Mouse (Mus musculus) heart, embryonic 12.5 days (tissue): ENCODE results near the gene Dennd6a. TPM values are rescaled to one million over a fixed set of nuclear protein-coding genes. Genes with fewer than 3 reads are reported as not detected.
"Not testable (repeated sequence)": the region's sequence is repeated elsewhere in the genome, so short reads cannot be mapped to it uniquely, and the experiment has no call there.

Experiments used
- ATAC-seq: fragments of 200-750 bp; cut with Nextera tagmentation; 2 replicates; pipeline ENCODE4 v1.8.0; 2017; ENCODE audit warnings: moderate TSS enrichment, moderate library complexity; ENCODE audit not compliant: insufficient number of reproducible peaks, low FRiP score
- H3K27ac ChIP-seq: fragments of 300-500 bp; sonication (generic); 2 replicates; pipeline ENCODE4 v1.5.1; 2016; ENCODE audit warnings: mild to moderate bottlenecking, moderate library complexity; ENCODE audit not compliant: poor library complexity, severe bottlenecking
- H3K27me3 ChIP-seq: fragments of 300-500 bp; sonication (generic); replicated peaks from 2 replicates; pipeline ENCODE4 v1.6.1; 2016; ENCODE audit warnings: mild to moderate bottlenecking, moderate library complexity
- H3K36me3 ChIP-seq: fragments of 300-500 bp; sonication (generic); 2 replicates; pipeline ENCODE4 v1.6.1; 2016; ENCODE audit warnings: mild to moderate bottlenecking, moderate library complexity
- H3K4me1 ChIP-seq: fragments of 300-500 bp; sonication (generic); replicated peaks from 2 replicates; pipeline ENCODE4 v1.6.1; 2016; ENCODE audit warnings: mild to moderate bottlenecking
- H3K4me2 ChIP-seq: fragments of 300-500 bp; sonication (generic); 2 replicates; pipeline ENCODE4 v1.6.1; 2016; ENCODE audit warnings: mild to moderate bottlenecking, moderate library complexity
- H3K4me3 ChIP-seq: fragments of 300-500 bp; sonication (generic); 2 replicates; pipeline ENCODE4 v1.5.1; 2016; ENCODE audit warnings: mild to moderate bottlenecking
- H3K9ac ChIP-seq: fragments of 300-500 bp; sonication (generic); 2 replicates; pipeline ENCODE4 v1.6.1; 2016; ENCODE audit warnings: mild to moderate bottlenecking, moderate library complexity
- H3K9me3 ChIP-seq: fragments of 300-500 bp; sonication (generic); replicated peaks from 2 replicates; pipeline ENCODE4 v1.6.1; 2016; ENCODE audit warnings: mild to moderate bottlenecking, moderate library complexity
- WGBS: fragments of 180-500 bp; shearing (Covaris S2); methylation state at CpG from one replicate; pipeline ENCODE4 v1.1.7; 2016; 5-methylcytosine and 5-hydroxymethylcytosine counted together
- microRNA-seq: library from miRNA; unstranded; fragments of <30 nt; microRNA quantifications from one replicate; pipeline ENCODE4, GENCODE M21; 2017
- polyA plus RNA-seq: library from polyadenylated mRNA; unstranded; fragments of >200 nt; fragmentation: Nextera tagmentation; extraction: Ambion mirVana; gene quantifications from 2 replicates; pipeline ENCODE4 v1.2.1, GENCODE M21; 2016

Gene Dennd6a
- polyA plus RNA-seq, 1 experiment from 2014 or later, result 27.5 TPM

DNA sequence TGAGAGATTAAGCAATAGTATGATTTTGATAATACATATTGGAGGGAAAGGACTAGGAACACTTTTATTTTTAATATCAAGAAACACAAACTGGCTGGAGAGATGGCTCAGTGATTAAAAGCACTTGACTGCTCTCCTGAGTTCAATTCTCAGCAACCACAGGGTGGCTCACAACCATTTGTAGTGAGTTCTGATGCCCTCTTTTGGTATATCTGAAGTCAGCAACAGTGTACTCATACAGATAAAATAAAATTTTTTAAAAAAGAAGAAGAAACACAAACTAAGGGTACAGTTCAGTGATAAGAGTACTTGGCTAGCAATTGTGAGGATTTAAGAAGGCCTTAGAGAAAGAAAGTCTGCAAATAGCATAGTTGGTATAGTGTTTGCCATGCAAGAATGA, 97.3 kb downstream of the Dennd6a start:
- ATAC-seq, result no peak
- Histone ChIP-seq H3K4me3 (no peak overlapping the region), H3K9ac (no peak overlapping the region), H3K36me3 (peaks cover 6% of the 10 kb centered on the region), H3K27me3 (no peaks in the 10 kb centered on the region), H3K4me1 (peaks cover 21% of the 10 kb centered on the region), H3K27ac (no peak overlapping the region), H3K9me3 (no peaks in the 10 kb centered on the region), H3K4me2 (no peak overlapping the region)

DNA sequence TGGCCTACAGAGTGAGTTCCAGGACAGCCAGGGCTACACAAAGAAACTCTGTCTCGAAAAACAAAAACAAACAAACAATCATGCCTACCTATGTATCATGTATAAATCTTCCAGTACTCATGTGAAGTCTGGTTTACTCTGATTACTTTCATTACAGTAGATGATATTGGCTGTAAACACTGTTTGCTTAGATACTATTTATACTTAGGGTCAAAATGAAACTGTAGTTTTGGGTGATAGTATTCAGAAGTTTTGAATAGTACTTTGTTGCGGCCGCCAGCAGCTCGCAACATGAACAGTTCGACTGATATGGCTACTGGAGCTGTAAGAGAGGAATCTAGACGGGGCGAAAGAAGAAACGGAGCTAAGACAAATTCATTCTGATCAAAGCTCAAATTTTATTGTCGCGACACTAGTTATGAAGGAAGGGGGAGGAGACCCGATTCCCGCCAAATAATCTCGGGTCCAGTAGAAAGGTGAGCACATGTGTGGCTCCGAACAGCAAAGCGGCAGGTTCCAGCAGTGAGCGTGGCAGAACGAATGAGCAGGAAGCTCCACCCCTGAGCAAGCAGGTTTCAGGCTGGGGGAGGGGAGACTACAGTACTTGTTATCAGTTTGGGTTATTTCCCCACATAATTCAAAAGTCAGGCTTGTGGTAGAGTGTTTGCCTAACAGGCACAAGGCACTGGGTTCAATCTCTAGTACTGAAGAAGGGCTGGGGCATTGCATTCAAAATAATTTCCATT, 98.4 kb downstream of the Dennd6a start:
- not testable (repeated sequence) for ATAC-seq, H3K4me3 ChIP-seq, H3K36me3 ChIP-seq, H3K9ac ChIP-seq, H3K27me3 ChIP-seq, H3K9me3 ChIP-seq, H3K27ac ChIP-seq
- 0 out of 2 replicates have a peak overlapping the region, but pooled peaks have one; percentile 10 for H3K4me2 ChIP-seq
- peaks cover 14% of the 10 kb centered on the region for H3K4me1 ChIP-seq
- WGBS, result 54% methylated on average over 17 of the region's 17 CpGs

DNA sequence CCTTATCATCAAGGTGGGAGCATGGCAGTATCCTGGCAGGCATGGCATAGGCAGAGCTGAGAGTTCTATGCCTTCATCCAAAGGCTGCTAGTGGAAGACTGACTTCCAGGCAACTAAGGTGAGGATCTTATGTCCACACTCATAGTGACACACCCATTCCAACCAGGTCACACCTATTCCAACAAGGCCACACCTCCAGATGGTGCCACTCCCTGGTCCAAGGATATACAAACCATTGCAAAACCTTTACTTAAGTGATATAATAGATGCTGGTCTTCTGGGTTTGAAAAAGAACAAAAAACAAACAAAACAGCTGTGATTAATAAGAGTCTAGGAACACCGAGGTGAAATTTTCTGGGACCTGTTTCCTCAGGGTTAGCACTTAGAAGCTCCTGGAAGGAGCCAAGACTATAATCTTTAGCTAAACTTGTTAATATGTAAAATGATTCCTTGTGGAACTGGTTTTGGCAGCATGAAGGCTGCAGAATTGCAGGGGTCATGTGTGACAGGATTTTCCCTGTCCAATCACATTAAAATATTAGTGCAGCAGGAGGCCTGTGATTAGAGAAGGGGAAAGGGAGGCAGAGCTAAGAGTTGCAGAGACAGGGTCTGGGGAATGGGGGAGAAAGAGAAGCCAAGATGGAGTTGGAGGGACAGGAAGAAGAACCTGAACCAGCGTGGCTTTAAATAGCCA, 101.0 kb downstream of the Dennd6a start:
- not testable (repeated sequence) for H3K4me2 ChIP-seq, H3K4me1 ChIP-seq, H3K27ac ChIP-seq, ATAC-seq, H3K9me3 ChIP-seq, H3K36me3 ChIP-seq, H3K9ac ChIP-seq, H3K4me3 ChIP-seq, H3K27me3 ChIP-seq
- WGBS, result 87% methylated on average over 2 of the region's 2 CpGs

DNA sequence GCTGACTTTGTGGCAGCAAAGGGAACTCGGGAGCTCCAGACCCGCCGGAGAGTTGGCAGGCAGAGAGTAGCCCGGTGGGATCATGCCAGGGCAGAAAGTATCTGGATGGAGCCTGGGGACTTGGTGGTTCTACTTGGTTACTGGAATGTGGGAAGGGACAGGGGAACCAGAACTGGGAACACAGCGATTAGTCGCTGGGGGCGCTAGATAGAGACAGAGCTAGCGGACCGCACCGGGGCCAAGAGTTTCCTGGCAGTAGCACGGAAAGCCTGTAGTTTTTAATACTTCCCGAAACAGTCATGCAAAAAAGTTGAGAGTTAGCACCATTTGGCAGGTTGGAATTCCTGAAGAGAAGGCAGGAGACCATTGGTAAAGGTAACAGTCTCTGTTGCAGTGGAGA, 101.7 kb downstream of the Dennd6a start:
- peaks cover 3% of the 10 kb centered on the region; the same call in 1 of the 2 replicates for H3K4me1 ChIP-seq
- no peak overlapping the region for H3K4me3 ChIP-seq
- no peaks in the 10 kb centered on the region for H3K9me3 ChIP-seq
- H3K9ac ChIP-seq, result no peak overlapping the region
- H3K27ac ChIP-seq, result no peak overlapping the region
- peak overlapping the region; percentile 48 for H3K4me2 ChIP-seq
- WGBS, result 14% methylated on average over 12 of the region's 12 CpGs
- H3K27me3 ChIP-seq, result no peaks in the 10 kb centered on the region
- H3K36me3 ChIP-seq, result no peaks in the 10 kb centered on the region
- ATAC-seq, result peak; percentile 59; the same call in 1 of the 2 replicates

DNA sequence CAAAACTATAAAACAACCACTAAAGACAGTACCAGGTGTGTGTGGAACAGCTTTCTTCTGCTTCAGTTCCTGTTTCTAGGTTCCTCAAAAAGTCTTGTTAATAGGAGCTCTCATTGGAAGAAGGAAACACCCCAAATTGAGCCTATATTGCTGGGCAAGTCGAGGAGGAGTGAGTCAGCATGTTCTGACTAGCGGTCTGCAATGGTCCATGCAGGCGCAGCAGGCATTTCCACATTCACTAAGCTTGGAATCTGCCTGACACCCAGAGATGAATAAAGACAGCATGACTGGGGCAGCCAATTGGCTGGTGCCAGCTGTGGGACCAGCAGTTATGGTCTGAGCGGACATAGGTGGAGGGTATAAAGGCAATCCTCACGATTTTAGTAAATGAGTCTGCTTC, 102.1 kb downstream of the Dennd6a start:
- Histone ChIP-seq H3K4me1 (no peaks in the 10 kb centered on the region), H3K36me3 (no peaks in the 10 kb centered on the region), H3K9ac (no peak overlapping the region), H3K9me3 (no peaks in the 10 kb centered on the region), H3K4me2 (peak overlapping the region; percentile 48), H3K27ac (no peak overlapping the region), H3K4me3 (no peak overlapping the region), H3K27me3 (no peaks in the 10 kb centered on the region)
- 64% methylated on average over 5 of the region's 5 CpGs for WGBS
- peak; percentile 25; the same call in 1 of the 2 replicates for ATAC-seq

Small RNA genes within 50 kb of the gene (microRNA-seq; reads per million reads assigned to microRNA genes)
- not detected for gene Mir7672

Other genes with a start within 250 kb of the Dennd6a start
- gene Slmap, start 38.9 kb upstream of the Dennd6a start, polyA plus RNA-seq, result 125 and 127 TPM in 2 replicates
- 466 and 469 TPM in 2 replicates for gene Arf4, start 64.2 kb downstream of the Dennd6a start, polyA plus RNA-seq
- 9.4 and 10.4 TPM in 2 replicates for gene Pde12, start 96.0 kb downstream of the Dennd6a start, polyA plus RNA-seq
- gene Dnah12, start 119.4 kb downstream of the Dennd6a start, polyA plus RNA-seq, result 0.05 TPM in 1 of 2 replicates, not detected in the other